Mouse (Mus musculus): ENCODE data around the gene Gm9803. TPM values are rescaled to one million over a fixed set of nuclear protein-coding genes. Genes with fewer than 3 reads are reported as not detected.
"Not testable (repeated sequence)": the region's sequence is repeated elsewhere in the genome, so short reads cannot be mapped to it uniquely, and the experiment has no call there.

Gm9803 gene
- 16.5 and 34.2 TPM in 2 replicates for total RNA-seq (2021)
- long read RNA-seq, transcript Gm9803-201 (1 exons, 563 nt): major isoform, 9 of 9 reads
- long read RNA-seq, partial matches to known transcripts: 0 of 9 reads
- long read RNA-seq, other reads (novel, unspliced or antisense): 0 of 9 reads

- not testable (repeated sequence) for DNase-seq
Observed at GRCm38 (mm10) chr10:43523931-43524330, at the start of gene Gm9803. Gm9803 (plus strand) TSS chr10:43524084.

DNA sequence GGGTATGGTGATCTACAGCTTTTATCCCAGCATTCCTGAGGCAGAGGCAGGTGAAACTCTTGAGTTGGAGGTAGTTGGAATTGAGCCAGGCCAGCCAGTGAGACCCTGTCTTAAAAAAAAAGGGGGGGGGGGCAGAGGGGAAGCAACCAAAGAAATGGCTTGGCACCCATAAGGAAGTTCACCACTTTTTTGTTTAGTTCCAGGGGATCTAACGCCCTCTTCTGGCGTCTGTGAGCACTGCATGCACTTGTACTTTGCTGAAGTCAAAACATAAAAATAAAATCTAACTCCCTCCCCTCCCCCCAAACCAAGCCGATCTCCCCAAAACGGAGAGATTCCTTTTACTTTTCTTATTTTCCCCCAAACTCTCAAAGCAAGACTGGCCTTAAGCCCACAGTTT is 48.5 kb upstream of the Gm9803 start:
- DNase-seq: no peak

DNA sequence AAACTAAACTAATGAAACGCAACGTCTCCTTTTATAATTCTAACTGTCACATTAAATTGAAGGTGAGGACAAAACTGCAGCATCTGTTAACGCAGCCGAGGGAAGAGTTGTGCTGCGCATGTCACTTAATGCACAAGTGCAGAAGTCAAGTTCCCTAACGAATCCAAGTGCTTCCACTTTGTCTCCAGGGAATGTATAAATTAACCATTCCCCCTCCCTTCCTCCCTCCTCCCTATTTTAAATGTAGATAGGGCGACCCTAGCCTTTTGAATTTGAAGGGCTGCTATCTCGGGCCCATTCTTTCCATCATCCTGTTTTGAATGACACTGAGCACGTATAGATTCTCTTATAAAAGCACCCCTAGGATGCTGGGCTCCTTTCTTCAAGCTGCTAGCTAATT is 46.4 kb upstream of the Gm9803 start:
- DNase-seq: no peak

DNA sequence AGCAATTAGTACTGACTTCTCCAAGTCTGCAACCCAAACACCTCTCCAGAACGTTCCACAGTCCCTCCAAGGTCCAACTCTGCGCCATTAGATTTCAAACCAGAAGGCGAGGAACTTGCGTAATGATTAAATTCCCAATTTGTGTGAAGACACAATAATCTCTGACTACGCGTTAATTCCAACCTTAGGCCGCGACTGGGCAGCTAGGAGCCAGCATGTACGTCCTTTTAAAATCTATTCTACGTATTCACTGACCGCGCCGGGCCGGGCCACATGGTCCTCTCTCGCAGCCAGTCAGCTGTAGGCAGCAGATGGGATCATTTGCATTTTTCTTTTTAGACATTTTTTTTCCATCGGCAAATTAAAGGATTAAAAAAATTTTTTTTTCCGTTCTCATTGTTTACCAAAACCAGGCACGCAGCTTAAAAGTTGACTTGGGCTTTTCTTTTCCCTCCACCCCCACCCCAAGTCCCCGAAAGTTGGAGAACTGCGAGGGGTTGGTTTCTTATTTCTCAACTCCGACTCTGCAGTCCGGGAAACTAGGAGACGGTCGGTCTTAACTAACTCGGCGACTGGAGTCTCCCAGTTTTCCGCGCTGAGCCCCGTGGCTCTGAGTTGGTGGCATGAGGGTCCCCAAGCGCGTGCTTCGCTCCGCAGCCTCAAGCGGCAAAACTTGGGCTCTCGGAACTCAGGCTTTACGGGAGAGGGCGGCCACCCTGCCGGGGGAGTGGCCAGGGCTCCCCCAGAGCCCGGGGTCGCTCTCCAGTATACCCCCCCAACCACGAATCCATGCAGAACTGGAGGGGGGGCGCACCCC is 45.8 kb upstream of the Gm9803 start:
- peak; percentile 73 for DNase-seq

DNA sequence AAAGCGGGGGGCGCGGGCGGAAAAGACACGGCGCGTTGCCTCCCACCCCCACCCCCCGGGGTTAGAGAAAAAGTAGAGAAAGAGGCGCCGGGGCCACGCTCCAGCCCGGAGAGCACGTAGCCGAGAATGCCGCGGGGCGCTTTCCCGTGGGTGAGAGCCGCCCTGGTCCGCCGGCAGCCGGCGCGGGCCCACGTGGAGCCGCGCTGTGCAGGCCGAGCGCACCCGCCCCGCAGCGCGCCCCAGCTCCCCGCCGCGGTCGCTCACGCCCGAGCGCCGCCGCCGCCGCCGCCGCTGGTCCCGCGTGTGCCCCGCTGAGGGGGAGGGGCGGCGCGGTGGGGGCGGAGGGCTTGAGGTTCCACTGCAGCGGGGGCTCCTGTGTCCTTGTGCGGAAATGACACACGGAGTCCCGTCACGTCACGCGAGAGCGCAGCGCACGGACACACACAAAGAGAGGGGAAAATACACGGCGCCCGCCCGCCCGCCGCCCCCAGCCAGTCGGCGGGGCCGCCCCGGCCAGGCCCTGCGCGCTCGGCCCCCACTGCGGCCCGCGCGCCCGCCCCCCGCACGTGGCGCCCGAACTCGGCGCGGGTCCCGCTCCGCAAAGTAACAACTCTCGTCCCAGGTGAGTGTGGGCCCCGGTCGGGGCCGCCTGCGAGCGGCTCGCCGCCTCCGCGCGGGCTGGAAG is 45.0 kb upstream of the Gm9803 start, which contains the start of gene Bend3:
Bend3 (plus strand) TSS at position 81 of the 685 bp plus-strand sequence.
- peak; percentile 60 for DNase-seq

- peak; percentile 92 for DNase-seq
Observed at GRCm38 (mm10) chr10:43479436-43480157, 44.3 kb upstream of the Gm9803 start.

DNA sequence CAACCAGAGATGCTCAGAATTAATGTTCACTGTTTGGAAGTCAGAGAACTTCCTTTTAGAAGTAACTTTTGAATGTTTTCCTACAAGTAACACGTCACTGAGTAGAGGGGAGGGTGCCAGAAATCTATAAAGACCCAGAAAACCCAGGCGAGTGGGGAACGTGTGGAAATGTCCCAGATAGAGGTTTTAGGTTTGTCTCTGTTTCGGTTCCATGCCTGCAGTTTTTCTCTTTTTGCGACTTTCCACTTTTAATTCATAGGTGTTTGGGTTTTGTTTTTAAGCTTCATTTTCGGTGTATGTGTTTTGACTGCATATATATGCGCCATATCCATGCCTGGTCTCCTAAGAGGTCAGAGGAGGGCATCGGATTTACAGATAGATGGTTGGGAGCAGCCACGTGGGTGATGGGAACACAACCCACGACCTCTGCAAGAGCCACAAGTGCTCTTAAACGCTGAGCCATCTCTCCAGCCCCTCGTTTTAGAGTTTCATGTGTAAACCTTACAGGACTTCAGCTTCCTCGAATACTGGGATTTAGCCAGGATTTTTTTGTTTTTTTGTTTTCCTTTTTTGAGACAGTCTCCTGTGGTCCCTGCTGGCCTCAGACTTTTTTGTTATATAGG is 43.5 kb upstream of the Gm9803 start:
- DNase-seq: no peak

GRCm38 (mm10) chr10:43481179-43481578 is 42.7 kb upstream of the Gm9803 start:
- no peak for DNase-seq

DNA sequence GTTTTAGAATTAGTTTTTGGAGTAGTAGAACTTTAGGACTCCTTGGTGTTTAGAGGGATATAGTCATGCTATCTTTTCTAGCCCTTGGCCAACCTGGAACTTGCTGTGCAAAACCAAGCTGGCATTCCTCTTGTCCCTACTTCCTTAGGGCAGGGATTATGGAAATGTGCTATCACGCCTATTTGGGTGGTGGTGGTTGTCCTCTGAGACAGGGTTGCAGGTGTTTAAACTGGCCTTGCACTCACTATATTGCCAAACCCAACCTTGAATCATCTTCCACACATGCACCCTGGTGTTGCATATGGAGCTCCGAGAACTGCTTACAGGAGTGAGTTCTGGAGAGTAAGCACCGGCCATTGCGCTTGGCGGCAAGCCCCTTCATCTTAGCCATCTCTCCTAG is 41.9 kb upstream of the Gm9803 start:
- no peak for DNase-seq

DNA sequence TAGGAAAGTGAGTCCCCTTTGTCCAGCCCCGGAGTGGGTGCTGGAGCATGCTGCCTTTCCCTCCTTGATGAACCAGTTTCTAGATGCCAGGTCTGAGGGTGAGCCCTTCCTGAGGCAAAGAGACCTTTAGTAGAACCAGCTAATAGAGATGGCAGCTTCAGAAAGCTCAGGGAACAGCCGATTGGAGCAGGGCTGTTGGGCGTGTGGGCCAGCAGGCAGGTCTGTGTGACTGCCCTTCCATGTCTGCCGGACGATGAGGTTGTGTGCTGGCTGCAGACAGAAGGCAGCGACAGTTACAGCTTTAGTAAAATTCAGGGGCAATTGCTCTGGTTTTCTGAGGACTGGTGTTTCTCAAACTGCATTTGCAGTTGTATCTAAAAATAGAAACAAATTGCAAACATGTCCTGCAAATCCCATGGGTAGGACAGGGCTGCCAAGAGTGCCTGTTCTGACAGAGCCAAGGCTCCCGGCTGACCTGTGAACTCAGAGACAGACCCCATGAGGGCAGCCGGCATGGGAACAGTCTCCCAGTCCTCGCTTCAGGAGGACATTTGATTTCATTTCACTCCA is 40.4 kb upstream of the Gm9803 start:
- DNase-seq: peak; percentile 46

GRCm38 (mm10) chr10:43485751-43486268 is 38.1 kb upstream of the Gm9803 start:
- no peak for DNase-seq

GRCm38 (mm10) chr10:43487441-43488010 is 36.4 kb upstream of the Gm9803 start:
- DNase-seq: no peak

DNA sequence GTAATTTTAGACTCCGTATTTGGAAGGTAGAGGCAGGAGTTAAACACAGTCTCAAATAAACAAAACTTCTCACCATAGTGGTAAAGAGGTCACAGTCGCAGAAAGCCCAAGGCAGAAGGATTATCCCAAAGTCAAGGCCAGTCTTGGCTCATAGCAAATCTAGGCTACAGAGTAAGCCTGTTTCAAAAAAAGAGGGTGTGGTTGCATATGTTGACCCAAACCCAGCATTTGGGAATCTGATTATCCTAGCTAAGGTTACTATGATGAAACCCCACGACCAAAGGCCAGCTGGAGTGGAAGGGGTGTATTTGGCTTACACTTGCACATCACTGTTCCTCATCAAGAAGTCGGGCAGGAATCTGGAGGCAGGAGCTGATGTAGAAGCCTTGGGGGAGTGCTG is 35.6 kb upstream of the Gm9803 start:
- DNase-seq: no peak

- no peak for DNase-seq
Observed at GRCm38 (mm10) chr10:43489139-43489538, 34.7 kb upstream of the Gm9803 start.

DNA sequence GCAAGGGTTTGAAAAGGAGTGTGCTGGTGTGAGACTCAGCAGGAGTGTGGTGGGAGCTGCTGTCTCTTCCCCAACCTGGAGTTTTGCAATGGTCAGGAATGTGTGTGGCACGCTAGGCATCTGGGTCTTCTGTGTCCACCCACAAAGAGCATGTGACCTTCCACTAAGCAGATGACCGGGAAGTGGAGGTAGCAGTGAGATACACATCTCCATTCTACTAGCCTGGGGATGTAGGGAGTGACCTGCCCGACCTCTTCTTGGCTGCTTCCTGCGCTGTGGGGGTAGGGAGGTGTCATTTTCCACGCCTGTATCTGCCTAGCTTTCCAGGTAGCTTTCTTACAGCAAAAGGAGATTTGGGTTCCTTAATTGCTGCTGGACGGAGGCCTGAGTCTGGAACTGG is 34.3 kb upstream of the Gm9803 start:
- no peak for DNase-seq

- no peak for DNase-seq
Observed at GRCm38 (mm10) chr10:43490034-43490433, 33.9 kb upstream of the Gm9803 start.

GRCm38 (mm10) chr10:43490846-43491245 is 33.0 kb upstream of the Gm9803 start:
- DNase-seq: no peak

DNA sequence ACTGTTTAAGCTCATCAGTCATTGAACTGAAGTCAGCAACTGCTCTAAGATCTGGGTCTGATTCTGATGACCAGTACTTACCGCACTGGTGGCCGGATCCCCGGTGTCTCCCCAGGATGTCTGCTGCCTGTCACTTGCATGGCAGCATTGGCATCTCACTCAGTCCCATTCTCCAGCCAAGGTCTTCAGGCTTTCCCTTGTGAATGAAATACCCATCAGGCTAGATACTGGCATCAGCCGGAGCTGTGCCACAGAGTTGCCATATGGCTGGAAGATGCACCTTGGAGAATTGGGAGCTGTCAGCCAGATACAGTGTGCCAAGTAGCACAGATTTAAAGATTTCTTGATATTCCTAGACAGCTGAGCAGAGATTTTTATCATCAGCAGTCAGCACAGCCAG is 21.3 kb upstream of the Gm9803 start:
- no peak for DNase-seq

DNA sequence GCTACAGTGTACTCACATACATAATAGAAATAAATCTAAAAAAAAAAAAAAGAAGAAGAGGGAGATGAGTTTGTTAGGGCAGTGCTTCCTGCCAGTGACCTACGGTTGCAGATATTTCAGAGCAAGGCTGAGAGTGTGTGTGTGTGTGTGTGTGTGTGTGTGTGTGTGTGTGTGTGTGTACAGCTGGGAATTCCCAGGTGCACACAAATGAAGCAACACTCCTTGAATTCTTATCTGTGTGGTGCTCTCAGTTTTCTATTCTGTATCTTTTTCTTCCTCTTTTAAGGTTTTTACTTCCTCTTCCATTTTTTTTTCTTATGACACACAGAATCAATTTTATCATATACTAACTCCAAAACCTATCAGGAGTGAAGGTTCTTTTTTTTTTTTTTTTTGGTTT is 19.6 kb upstream of the Gm9803 start:
- DNase-seq: no peak

DNA sequence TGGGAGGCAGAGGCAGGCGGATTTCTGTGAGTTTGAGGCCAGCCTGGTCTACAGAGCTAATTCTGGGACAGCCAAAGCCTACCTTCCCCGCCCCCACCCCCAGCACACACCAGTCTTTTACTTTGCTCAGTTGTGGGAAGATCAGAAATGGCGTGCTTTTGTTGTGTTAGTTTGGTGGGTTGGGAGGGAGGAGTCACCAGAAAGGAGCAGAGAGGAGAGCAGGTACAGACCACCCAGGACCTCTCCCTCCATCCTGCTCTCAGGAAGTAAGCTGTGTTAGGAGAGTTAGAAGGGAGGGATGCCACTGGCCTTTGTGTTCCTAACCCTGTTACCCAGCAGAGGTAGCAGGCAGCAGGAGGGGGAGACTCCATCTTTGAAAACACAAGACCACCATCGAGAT is 16.8 kb upstream of the Gm9803 start:
- no peak for DNase-seq

GRCm38 (mm10) chr10:43509228-43509627 is 14.7 kb upstream of the Gm9803 start:
- DNase-seq: no peak

Measured in adrenal gland, postnatal 25 days (tissue).